Mouse (Mus musculus) kidney, embryonic 15.5 days (tissue): ENCODE measurements around the gene Plpp7. TPM values are rescaled to one million over a fixed set of nuclear protein-coding genes. Genes with fewer than 3 reads are reported as not detected.
A peak's percentile ranks its signal among the peaks of the same experiment; 100 is the strongest.

Experiments used
- ATAC-seq: fragments of 200-750 bp; cut with Nextera tagmentation; replicated peaks from 2 replicates; pipeline ENCODE4 v1.8.0; 2017; ENCODE audit warnings: moderate TSS enrichment; ENCODE audit not compliant: low FRiP score
- H3K27ac ChIP-seq: fragments of 300-500 bp; sonication (generic); 2 replicates; pipeline ENCODE4 v1.5.1; 2015; ENCODE audit warnings: mild to moderate bottlenecking, inconsistent platforms
- H3K27me3 ChIP-seq: fragments of 300-500 bp; sonication (generic); 2 replicates; pipeline ENCODE4 v1.6.1; 2015; ENCODE audit warnings: inconsistent platforms
- H3K36me3 ChIP-seq: fragments of 300-500 bp; sonication (generic); 2 replicates; pipeline ENCODE4 v1.6.1; 2015; ENCODE audit warnings: inconsistent platforms
- H3K4me1 ChIP-seq: fragments of 300-500 bp; sonication (generic); 2 replicates; pipeline ENCODE4 v1.6.1; 2015; ENCODE audit warnings: inconsistent platforms
- H3K4me2 ChIP-seq: fragments of 300-500 bp; sonication (generic); 2 replicates; pipeline ENCODE4 v1.6.1; 2015; ENCODE audit warnings: moderate library complexity, mild to moderate bottlenecking, inconsistent platforms
- H3K4me3 ChIP-seq: fragments of 300-500 bp; sonication (generic); replicated peaks from 2 replicates; pipeline ENCODE4 v1.5.1; 2015; ENCODE audit warnings: mild to moderate bottlenecking, inconsistent platforms
- H3K9ac ChIP-seq: fragments of 300-500 bp; sonication (generic); 2 replicates; pipeline ENCODE4 v1.6.1; 2015; ENCODE audit warnings: mild to moderate bottlenecking, inconsistent platforms
- H3K9me3 ChIP-seq: fragments of 300-500 bp; sonication (generic); replicated peaks from 2 replicates; pipeline ENCODE4 v1.6.1; 2016; ENCODE audit warnings: inconsistent platforms
- WGBS: fragments of 180-500 bp; shearing (Covaris S2); methylation state at CpG from one replicate; pipeline ENCODE4 v1.1.7; 2015; ENCODE audit warnings: mixed read lengths; 5-methylcytosine and 5-hydroxymethylcytosine counted together
- polyA plus RNA-seq: library from polyadenylated mRNA; unstranded; fragments of >200 nt; fragmentation: Nextera tagmentation; extraction: Ambion mirVana; gene quantifications from 2 replicates; pipeline ENCODE4 v1.2.1, GENCODE M21; 2015

The Plpp7 gene
- polyA plus RNA-seq, 1 experiment from 2014 or later: 7.1 TPM

DNA sequence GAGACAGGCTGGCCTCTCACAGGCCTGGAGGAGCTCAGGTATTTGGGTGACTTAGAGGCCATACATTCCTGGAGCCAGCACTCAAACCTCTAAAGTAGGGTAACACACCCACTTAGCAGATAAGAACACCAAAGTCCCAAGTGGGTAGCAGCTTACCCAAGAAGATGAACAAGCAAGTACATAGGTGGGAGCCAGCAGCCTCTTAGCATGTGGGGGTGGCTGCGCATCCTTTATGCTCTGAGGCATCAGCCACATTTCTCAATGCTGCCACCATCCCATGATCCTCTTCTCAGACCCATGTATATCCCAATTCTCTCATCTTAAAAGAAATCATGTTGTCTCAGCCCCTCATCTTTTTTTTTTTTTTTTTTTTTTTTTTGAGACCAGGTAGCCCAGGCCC lies 15.9 kb downstream of the Plpp7 start:
- WGBS: 96% methylated on average over 1 of the region's 1 CpGs
- no peak for ATAC-seq
- Histone ChIP-seq H3K4me1 (no peaks in the 10 kb centered on the region), H3K27ac (no peak overlapping the region), H3K9me3 (no peaks in the 10 kb centered on the region), H3K27me3 (no peaks in the 10 kb centered on the region), H3K4me2 (no peak overlapping the region), H3K36me3 (no peaks in the 10 kb centered on the region), H3K4me3 (no peak overlapping the region), H3K9ac (no peak overlapping the region)

DNA sequence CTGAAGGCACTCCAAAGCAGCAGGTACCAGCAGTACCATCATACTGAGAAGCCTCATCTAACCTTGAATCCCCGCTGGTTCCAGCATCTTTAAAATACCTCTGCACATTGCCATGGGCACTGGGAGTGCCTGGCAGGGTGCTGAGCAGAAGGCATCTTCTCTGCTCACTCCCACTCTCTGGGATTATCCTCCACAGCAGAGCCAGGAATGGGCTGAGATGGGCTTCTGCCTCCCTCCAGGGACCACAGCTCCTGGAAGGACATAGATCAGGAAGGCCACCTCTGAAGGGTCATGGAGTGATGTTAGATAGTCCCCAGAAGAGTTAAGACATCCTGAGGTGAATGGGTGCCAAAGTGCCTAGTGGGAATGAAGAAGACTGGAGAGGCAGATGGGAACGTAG lies 17.2 kb downstream of the Plpp7 start:
- no peak for ATAC-seq
- Histone ChIP-seq H3K4me2 (no peak overlapping the region), H3K4me1 (no peaks in the 10 kb centered on the region), H3K4me3 (no peak overlapping the region), H3K9me3 (no peaks in the 10 kb centered on the region), H3K9ac (no peak overlapping the region), H3K27me3 (no peaks in the 10 kb centered on the region), H3K27ac (no peak overlapping the region), H3K36me3 (no peaks in the 10 kb centered on the region)
- 86% methylated on average over 2 of the region's 2 CpGs for WGBS

DNA sequence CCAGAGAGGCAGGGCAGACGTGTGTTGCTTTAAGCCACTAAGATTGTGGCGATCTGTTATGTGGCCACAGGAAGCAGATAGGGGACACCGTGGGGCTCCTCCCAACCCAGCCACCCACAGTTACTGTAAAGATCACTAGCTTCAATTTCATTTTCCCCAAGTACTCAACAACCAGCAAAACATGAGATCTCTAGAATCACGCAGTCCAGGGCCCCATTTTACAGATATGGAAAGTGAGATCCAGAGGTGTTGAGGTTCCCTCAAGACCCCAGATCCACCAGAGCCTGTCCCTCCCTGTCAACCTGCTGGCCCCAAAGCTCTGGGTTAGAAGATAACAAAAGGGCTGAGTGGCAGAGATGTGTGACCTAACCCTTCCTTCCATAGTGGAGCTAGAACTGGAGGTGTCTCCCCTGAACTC lies 20.5 kb downstream of the Plpp7 start:
- H3K4me2 ChIP-seq: no peak overlapping the region
- no peaks in the 10 kb centered on the region for H3K36me3 ChIP-seq
- 88% methylated on average over 4 of the region's 4 CpGs for WGBS
- H3K27ac ChIP-seq: no peak overlapping the region
- no peaks in the 10 kb centered on the region for H3K27me3 ChIP-seq
- no peaks in the 10 kb centered on the region for H3K9me3 ChIP-seq
- no peak for ATAC-seq
- no peak overlapping the region for H3K4me3 ChIP-seq
- H3K9ac ChIP-seq: no peak overlapping the region
- H3K4me1 ChIP-seq: peaks cover 6% of the 10 kb centered on the region; the same call in 1 of the 2 replicates

DNA sequence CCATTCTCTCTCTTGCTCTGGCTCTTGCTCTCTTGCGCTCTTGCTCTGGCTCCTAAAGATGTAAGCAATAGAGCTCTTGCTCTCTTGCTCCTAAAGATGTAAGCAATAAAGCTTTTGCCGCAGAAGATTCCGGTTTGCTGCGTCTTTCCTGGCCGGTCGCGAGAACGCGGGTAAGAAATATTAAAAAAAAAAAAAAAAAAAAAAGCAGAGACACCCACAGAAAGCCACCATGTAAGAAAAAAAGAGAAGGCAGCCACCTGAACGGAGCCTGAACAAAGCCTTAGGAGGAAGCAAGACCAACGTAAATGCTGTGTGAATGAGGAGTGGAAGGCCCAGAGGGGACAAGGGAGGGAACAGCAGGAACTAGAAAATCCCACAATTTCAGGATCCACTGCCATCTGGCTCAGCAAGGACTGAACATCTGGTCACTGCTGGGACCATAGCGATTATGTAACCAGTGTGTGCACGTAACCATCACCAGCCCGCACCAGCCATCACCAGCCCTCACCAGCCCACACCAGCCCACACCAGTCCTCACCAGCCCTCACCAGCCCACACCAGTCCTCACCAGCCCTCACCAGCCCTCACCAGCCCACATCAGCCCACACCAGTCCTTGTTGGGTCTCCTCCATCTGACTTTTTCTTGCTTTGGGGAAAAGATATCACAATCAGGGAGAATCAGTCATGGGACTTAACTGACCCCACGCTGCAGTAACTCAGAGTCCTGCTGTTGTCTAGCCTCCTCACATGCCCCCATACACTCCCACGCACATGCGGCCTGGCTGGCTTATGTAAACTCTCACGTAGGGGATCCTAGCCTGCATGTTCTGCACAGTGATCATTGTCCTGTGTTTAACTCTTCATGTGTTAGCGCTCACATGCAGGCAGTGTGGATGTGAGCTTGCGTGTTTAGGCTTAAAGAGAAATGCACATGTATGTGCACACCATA lies 24.7 kb downstream of the Plpp7 start:
- H3K9me3 ChIP-seq: no peaks in the 10 kb centered on the region
- H3K36me3 ChIP-seq: no peaks in the 10 kb centered on the region
- H3K4me3 ChIP-seq: no peak overlapping the region
- WGBS: 80% methylated on average over 20 of the region's 20 CpGs
- H3K27ac ChIP-seq: no peak overlapping the region
- H3K4me2 ChIP-seq: no peak overlapping the region
- no peak for ATAC-seq
- no peak overlapping the region for H3K9ac ChIP-seq
- H3K4me1 ChIP-seq: peaks cover 11% of the 10 kb centered on the region; the same call in 1 of the 2 replicates
- no peaks in the 10 kb centered on the region for H3K27me3 ChIP-seq

DNA sequence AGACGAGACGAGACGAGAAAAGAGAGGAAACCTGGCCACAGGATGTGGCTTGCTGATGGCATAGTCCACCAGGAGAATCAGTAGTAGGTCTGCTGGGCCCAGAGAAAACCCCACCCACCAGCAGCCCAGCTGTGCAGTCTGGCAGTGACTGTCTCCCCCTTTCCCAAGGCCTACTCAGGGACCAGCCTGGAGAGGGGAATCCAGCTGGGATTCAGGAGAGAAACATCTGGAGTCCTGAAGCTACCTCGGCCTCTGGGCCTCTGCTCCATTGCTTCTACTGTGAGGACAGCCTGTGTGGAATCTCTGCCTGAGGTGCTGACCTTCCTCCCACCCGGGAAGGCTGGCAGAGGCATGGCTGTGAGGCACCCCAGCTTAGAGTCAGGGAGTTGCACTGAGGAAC lies 25.8 kb downstream of the Plpp7 start:
- no peak overlapping the region for H3K4me3 ChIP-seq
- WGBS: 69% methylated on average over 5 of the region's 5 CpGs
- H3K27ac ChIP-seq: no peak overlapping the region
- no peak overlapping the region for H3K4me2 ChIP-seq
- ATAC-seq: no peak
- no peaks in the 10 kb centered on the region for H3K9me3 ChIP-seq
- H3K36me3 ChIP-seq: no peaks in the 10 kb centered on the region
- no peak overlapping the region for H3K9ac ChIP-seq
- H3K27me3 ChIP-seq: no peaks in the 10 kb centered on the region
- peaks cover 11% of the 10 kb centered on the region; the same call in 1 of the 2 replicates for H3K4me1 ChIP-seq

DNA sequence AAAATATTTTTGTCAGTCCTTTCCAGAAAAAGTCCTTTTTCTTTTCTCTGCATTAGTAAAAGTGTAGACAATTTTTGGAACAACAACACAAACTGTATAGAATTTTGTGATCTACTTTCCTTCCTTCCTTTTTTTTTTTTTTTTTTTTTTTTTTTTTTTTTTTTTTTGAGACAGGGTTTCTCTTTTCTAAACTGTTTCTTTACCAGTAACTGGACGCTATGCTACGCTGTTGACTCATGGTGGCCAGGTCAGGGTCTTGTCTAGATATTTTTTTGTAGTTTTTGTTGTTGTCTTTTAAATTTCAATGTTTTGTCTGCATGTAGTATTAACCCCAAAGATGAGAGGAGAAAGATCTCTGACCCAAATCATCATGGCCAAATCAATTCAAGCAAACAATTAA lies 26.5 kb downstream of the Plpp7 start:
- Histone ChIP-seq H3K4me1 (peaks cover 11% of the 10 kb centered on the region; the same call in 1 of the 2 replicates), H3K9me3 (no peaks in the 10 kb centered on the region), H3K4me3 (no peak overlapping the region), H3K4me2 (no peak overlapping the region), H3K9ac (no peak overlapping the region), H3K36me3 (no peaks in the 10 kb centered on the region), H3K27ac (no peak overlapping the region), H3K27me3 (no peaks in the 10 kb centered on the region)
- WGBS: 61% methylated on average over 2 of the region's 2 CpGs
- no peak for ATAC-seq

DNA sequence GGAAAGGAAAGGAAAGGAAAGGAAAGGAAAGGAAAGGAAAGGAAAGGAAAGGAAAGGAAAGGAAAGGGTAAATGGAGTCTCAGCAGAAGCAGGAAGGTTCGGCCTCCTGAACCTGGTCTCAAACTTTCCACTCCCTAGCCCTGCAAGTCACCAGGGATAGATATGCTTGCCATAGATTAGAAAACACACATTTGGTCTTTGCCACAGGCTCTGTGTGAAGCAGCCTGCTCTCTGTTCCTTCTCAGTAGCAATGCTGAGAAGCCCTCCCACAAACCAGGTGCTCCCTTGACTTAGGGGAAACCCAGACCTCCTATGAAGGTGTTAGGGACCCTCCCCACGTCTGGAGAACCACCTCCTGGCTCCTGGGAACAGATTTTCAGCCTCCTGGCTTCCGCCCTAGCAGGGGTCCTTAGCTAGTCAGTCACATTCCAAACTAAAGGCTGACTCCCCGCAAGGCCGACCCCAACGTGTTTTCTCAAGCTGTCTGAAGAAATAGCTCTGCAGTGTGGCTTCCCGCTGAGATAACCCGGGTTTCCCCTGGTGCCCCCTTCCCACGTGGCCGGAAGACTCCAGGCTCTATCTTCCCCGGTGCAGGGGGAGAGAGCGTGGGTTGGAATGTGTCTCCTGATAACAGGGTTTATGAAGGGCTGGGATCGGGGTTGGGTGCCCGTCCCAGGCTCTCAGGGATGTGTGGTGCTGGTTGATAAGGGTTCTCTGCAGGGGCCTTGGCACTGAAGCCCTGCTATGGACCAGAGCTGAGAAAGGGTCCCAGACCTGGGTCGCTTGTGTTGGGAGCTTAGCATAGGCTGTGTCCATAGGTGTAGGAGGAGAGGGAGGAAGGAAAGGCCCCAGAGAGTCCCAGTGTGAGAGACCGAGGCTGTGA lies 32.6 kb downstream of the Plpp7 start:
- Histone ChIP-seq H3K27me3 (0 out of 2 replicates have a peak, but pooled peaks cover 2% of the 10 kb centered on the region), H3K4me2 (no peak overlapping the region), H3K27ac (no peak overlapping the region), H3K4me3 (no peak overlapping the region), H3K9me3 (no peaks in the 10 kb centered on the region), H3K36me3 (no peaks in the 10 kb centered on the region), H3K9ac (no peak overlapping the region), H3K4me1 (peaks cover 16% of the 10 kb centered on the region; the same call in 1 of the 2 replicates)
- WGBS: 26% methylated on average over 16 of the region's 16 CpGs
- ATAC-seq: peak; percentile 83

DNA sequence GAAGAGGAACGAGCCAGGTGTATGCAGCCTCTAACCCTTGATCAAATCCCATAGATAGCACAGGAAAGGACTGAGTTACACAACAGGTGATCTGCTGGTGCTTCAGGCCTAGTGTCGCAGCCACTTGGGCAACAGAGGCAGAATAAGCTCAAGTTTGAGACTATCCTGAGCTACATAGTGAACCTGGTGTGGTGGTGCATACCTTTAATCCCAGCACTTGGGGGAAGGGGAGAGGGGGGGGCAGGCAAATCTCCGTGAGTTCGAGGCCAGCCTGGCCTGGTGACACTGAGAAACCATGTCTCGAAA lies 33.2 kb downstream of the Plpp7 start:
- Histone ChIP-seq H3K36me3 (no peaks in the 10 kb centered on the region), H3K9me3 (no peaks in the 10 kb centered on the region), H3K9ac (no peak overlapping the region), H3K27me3 (0 out of 2 replicates have a peak, but pooled peaks cover 2% of the 10 kb centered on the region), H3K4me1 (peaks cover 16% of the 10 kb centered on the region; the same call in 1 of the 2 replicates), H3K4me3 (no peak overlapping the region), H3K4me2 (no peak overlapping the region), H3K27ac (no peak overlapping the region)
- WGBS: 91% methylated on average over 5 of the region's 5 CpGs
- ATAC-seq: peak; percentile 7; the same call in 1 of the 2 replicates

DNA sequence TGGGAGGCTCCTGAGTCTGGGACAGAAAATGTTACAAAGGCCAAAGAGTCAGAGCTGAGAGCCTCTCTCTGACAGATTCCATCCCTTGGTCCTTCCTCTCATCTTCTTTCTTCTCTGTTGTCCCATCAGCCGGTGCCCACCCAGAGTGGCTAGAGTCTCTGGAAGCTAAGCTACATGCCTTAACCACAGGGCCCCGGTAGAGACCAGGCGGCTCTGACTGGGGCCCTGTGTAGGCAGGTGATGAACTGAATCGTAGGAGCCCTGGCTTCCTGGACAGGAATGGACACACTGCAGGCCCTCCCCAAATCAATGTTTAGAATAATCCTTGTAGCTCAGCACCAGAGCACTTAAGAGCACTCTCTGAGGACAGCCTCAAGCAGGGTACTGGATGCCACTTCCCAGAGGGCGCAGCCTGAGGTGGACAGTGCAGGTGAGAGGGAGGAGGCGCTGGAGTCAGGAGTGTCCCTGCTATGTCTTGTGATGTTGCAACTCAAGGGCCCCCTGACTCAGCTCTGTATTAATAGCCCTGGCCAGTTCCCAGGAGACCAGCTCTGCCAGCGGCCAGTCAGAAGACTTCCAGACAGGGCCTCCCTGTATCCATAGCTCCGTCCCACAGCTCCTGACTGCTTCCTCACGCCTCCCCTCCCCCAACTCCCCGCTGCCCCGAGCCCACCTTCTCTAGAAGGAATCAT lies 34.2 kb downstream of the Plpp7 start:
- no peak overlapping the region for H3K4me2 ChIP-seq
- no peak for ATAC-seq
- no peak overlapping the region for H3K4me3 ChIP-seq
- H3K9me3 ChIP-seq: no peaks in the 10 kb centered on the region
- H3K9ac ChIP-seq: no peak overlapping the region
- H3K36me3 ChIP-seq: no peaks in the 10 kb centered on the region
- no peak overlapping the region for H3K27ac ChIP-seq
- H3K4me1 ChIP-seq: peaks cover 16% of the 10 kb centered on the region; the same call in 1 of the 2 replicates
- 53% methylated on average over 11 of the region's 11 CpGs for WGBS
- 0 out of 2 replicates have a peak, but pooled peaks cover 2% of the 10 kb centered on the region for H3K27me3 ChIP-seq

DNA sequence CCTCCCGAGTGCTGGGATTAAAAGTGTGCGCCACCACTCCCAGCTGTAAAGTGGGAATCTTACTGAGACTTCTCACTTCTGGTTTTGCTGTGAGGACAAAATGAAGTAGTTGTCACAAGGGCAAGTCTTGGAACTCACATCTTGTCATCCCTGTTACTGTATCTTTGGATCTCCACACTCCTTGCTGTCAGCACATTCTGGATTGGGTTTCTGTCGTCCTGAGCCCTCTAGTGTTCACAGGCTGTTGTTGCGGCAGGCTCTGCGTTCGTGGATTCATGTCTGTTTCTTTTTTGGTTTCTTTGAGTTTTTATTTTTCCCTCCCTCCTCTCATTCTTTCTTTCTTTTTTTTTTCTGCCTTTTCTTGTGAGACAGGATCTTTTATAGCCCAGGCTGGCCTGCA lies 35.1 kb downstream of the Plpp7 start:
- H3K27ac ChIP-seq: no peak overlapping the region
- WGBS: 32% methylated on average over 6 of the region's 6 CpGs

DNA sequence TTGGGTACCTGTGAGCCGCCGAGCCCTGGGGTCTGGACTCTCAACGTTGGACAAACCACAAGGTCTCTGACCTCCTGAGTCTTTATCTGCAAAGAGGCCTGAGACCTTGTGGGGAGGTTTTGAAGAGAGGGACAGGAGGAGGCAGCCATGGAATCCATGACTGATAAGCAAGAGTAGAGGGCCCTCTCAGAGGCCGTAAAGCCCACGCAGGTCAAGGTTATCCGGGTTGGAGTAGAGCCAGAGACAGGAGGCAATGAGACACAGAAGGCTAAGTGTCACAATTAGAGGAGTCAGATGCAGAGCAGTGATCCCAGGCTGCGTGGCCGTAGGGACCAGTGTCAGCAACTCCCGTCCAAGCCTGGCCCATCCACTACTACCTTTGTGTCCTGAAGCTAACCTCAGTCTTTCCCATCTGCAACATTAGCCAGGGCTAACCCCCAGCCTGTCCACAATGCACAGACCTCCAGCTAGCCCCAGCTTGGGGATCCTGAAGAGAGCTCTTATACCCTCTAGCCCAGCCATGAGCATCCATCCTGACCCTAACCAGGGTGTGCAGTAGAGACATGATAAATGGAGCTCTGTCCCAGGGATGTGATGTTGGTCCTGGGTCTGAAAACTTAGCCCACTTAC lies 36.0 kb downstream of the Plpp7 start:
- 75% methylated on average over 9 of the region's 9 CpGs for WGBS
- H3K4me3 ChIP-seq: no peak overlapping the region
- H3K9ac ChIP-seq: no peak overlapping the region
- H3K9me3 ChIP-seq: no peaks in the 10 kb centered on the region
- no peak overlapping the region for H3K27ac ChIP-seq
- peaks cover 16% of the 10 kb centered on the region; the same call in 1 of the 2 replicates for H3K4me1 ChIP-seq
- ATAC-seq: no peak
- H3K27me3 ChIP-seq: 0 out of 2 replicates have a peak, but pooled peaks cover 2% of the 10 kb centered on the region
- no peaks in the 10 kb centered on the region for H3K36me3 ChIP-seq
- no peak overlapping the region for H3K4me2 ChIP-seq

More for the DNA sequence above, 35.1 kb downstream of the Plpp7 start:
- H3K4me3 ChIP-seq: no peak overlapping the region
- H3K9me3 ChIP-seq: no peaks in the 10 kb centered on the region
- no peak for ATAC-seq
- no peak overlapping the region for H3K4me2 ChIP-seq
- 0 out of 2 replicates have a peak, but pooled peaks cover 2% of the 10 kb centered on the region for H3K27me3 ChIP-seq
- peaks cover 16% of the 10 kb centered on the region; the same call in 1 of the 2 replicates for H3K4me1 ChIP-seq
- no peaks in the 10 kb centered on the region for H3K36me3 ChIP-seq
- no peak overlapping the region for H3K9ac ChIP-seq
